Mouse (Mus musculus) ES-E14 (cell line): ENCODE measurements around the gene Fanca.

Experiments used
- CHD2 ChIP-seq: IDR thresholded peaks from 2 replicates; pipeline ENCODE4 v1.6.1; 2014; ENCODE audit warnings: mild to moderate bottlenecking, low read depth, low read length, inconsistent platforms
- HCFC1 ChIP-seq: IDR thresholded peaks from 2 replicates; pipeline ENCODE4 v1.6.1; 2012; ENCODE audit warnings: low read length, inconsistent platforms, borderline replicate concordance; ENCODE audit not compliant: insufficient read depth
- MAFK ChIP-seq: IDR thresholded peaks from 2 replicates; pipeline ENCODE4 v1.6.1; 2014; ENCODE audit warnings: mild to moderate bottlenecking, low read depth, low read length, inconsistent platforms; ENCODE audit not compliant: insufficient read depth
- ZC3H11A ChIP-seq: IDR thresholded peaks from 2 replicates; pipeline ENCODE4 v1.6.1; 2012; ENCODE audit warnings: low read depth, mild to moderate bottlenecking, inconsistent platforms, low read length, borderline replicate concordance

DNA sequence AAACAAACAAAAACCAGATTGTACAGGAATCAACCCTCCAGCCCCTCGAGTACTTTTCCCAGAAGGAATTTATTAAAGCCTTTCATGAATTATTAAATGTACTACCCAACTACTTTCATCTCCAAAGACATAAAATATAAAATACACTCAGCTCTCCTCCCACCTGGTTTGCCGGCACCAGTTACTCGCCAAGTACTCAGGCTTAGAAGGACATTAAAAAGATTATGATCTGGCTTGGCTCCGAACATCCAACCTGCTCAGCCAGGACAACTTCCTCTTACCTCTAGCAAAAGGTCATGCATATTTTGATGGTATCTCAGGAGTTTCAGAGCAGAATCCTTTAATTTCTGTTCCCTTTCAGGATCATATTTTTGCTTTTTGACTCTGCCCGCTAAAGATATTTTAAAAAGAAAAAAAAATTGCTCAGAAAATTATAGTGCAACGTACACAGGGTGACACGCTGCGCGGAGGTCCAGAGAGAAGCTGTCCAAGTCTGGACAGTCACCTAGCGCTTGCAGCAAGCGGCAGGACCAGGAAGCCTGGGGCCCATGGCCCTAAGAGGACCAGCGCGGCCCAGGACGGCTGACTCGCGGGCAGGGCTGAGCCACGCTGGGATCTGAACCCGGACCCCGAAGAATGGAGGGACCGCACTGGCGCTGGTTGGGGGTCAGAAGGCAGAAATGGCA is 452 bp downstream of the Fanca start:
- TF ChIP-seq MAFK (no peak), CHD2 (no peak), HCFC1 (no peak), ZC3H11A (no peak)
